Mouse (Mus musculus) liver, embryonic 15.5 days (tissue): ENCODE data around the gene Tmem206. TPM values are rescaled to one million over a fixed set of nuclear protein-coding genes. Genes with fewer than 3 reads are reported as not detected.

Experiments
- ATAC-seq: fragments of 200-750 bp; cut with Nextera tagmentation; 2 replicates; pipeline ENCODE4 v1.8.0; 2017; ENCODE audit warnings: moderate number of reproducible peaks, mild to moderate bottlenecking, moderate library complexity; ENCODE audit not compliant: insufficient read depth
- H3K27ac ChIP-seq: fragments of 300-500 bp; sonication (generic); replicated peaks from 2 replicates; pipeline ENCODE4 v1.5.1; 2015; ENCODE audit warnings: mild to moderate bottlenecking, inconsistent platforms
- H3K27me3 ChIP-seq: fragments of 300-500 bp; sonication (generic); 2 replicates; pipeline ENCODE4 v1.6.1; 2015; ENCODE audit warnings: mild to moderate bottlenecking, inconsistent platforms
- H3K36me3 ChIP-seq: fragments of 300-500 bp; sonication (generic); replicated peaks from 2 replicates; pipeline ENCODE4 v1.6.1; 2015; ENCODE audit warnings: moderate library complexity, mild to moderate bottlenecking, inconsistent platforms
- H3K4me1 ChIP-seq: fragments of 300-500 bp; sonication (generic); replicated peaks from 2 replicates; pipeline ENCODE4 v1.6.1; 2015; ENCODE audit warnings: inconsistent platforms
- H3K4me2 ChIP-seq: fragments of 300-500 bp; sonication (generic); 2 replicates; pipeline ENCODE4 v1.6.1; 2015; ENCODE audit warnings: moderate library complexity, mild to moderate bottlenecking, inconsistent platforms
- H3K4me3 ChIP-seq: fragments of 300-500 bp; sonication (generic); replicated peaks from 2 replicates; pipeline ENCODE4 v1.5.1; 2015; ENCODE audit warnings: mild to moderate bottlenecking, inconsistent platforms
- H3K9ac ChIP-seq: fragments of 300-500 bp; sonication (generic); 2 replicates; pipeline ENCODE4 v1.6.1; 2015; ENCODE audit warnings: moderate library complexity, mild to moderate bottlenecking, inconsistent platforms
- H3K9me3 ChIP-seq: fragments of 300-500 bp; sonication (generic); replicated peaks from 2 replicates; pipeline ENCODE4 v1.6.1; 2016; ENCODE audit warnings: inconsistent platforms
- WGBS: fragments of 180-500 bp; shearing (Covaris S2); methylation state at CpG from one replicate; pipeline ENCODE4 v1.1.7; 2015; ENCODE audit warnings: mixed read lengths; ENCODE audit not compliant: insufficient replicate concordance; 5-methylcytosine and 5-hydroxymethylcytosine counted together
- polyA plus RNA-seq: library from polyadenylated mRNA; unstranded; fragments of >200 nt; fragmentation: Nextera tagmentation; extraction: Ambion mirVana; gene quantifications from 2 replicates; pipeline ENCODE4 v1.2.1, GENCODE M21; 2015

Tmem206 gene
- polyA plus RNA-seq, 1 experiment from 2014 or later, result 6.9 TPM

DNA sequence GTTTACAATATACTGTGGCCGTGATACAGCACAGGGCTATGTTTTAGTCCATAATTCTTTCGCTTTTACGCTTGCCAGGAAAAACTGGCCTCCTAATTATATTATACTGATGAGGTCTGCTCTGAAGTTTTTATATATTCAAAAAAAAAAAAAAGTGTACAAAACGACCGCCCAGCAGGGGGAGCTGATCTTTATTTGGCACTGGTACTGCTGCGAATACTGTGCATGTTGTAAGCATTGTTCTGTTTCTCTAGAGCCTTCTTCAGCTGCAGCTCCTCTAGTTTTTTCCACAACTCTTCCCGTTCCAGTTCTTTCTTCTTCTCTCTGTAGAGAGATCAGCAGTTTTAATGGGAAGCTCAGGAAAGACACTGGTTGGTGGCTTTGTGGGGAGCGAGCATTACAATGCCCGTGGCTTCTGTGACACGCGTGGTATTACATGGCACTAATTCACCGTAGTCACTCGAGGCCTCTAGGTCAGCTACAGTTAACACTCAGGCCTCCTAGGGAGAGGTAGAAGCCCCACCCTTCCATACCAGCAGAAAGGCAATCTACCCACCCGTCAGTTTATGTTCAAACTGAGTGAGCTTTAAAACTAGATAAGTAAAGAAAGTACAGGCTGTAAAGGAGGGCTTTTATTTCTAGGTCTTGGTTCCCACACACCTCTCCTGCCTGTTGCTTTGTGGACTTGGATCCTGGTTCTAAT lies 27.2 kb downstream of the Tmem206 start:
- Histone ChIP-seq H3K27ac (no peak overlapping the region), H3K27me3 (no peaks in the 10 kb centered on the region), H3K4me3 (no peak overlapping the region), H3K36me3 (peaks cover 86% of the 10 kb centered on the region), H3K4me1 (peaks cover 9% of the 10 kb centered on the region), H3K4me2 (no peak overlapping the region), H3K9me3 (no peaks in the 10 kb centered on the region), H3K9ac (no peak overlapping the region)
- WGBS, result 61% methylated on average over 14 of the region's 14 CpGs
- ATAC-seq, result no peak

DNA sequence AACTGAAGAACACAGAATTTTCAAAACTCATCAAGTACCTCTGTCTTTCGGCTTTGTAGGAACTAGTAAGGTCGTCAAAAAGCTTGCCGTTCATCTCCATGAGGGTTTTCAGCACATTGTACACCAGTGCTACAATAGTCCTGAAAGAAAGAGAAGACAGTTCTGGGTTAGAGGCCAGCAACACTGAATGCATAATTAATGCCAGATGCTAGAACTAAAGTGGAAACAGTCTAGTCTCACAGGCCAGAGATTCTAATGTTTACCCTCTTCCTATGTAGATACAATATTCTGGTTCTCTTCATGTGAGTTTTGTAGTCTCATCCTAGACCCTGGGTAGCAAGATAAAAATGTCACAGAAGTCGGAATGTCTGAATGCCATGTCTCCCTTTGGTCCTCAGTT lies 28.1 kb downstream of the Tmem206 start:
- ATAC-seq, result no peak
- Histone ChIP-seq H3K36me3 (peaks cover 94% of the 10 kb centered on the region), H3K4me3 (no peak overlapping the region), H3K27me3 (no peaks in the 10 kb centered on the region), H3K4me1 (peaks cover 7% of the 10 kb centered on the region), H3K9ac (no peak overlapping the region), H3K4me2 (no peak overlapping the region), H3K9me3 (no peaks in the 10 kb centered on the region), H3K27ac (no peak overlapping the region)
- 86% methylated on average over 4 of the region's 4 CpGs for WGBS

DNA sequence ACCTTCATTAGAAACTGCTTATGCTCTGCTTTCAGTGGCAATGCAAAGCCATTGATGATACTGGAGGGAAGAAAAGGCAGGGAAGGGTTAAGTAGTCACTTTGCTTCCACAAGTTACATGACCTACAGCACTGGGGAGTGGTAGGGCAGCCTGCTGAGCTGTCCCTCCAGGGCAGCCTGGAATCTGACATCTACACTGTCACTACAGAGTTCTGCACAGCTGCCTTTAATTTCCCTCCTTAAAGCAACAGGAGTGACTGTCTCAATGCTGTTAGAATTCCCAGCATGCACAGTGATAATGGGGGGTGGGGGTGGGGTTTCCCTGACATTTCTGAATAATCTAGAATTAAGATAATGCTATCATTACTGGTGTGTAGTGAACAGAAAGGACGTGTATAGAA lies 31.2 kb downstream of the Tmem206 start:
- 48% methylated on average over 1 of the region's 1 CpGs for WGBS
- H3K36me3 ChIP-seq, result peaks cover 91% of the 10 kb centered on the region

DNA sequence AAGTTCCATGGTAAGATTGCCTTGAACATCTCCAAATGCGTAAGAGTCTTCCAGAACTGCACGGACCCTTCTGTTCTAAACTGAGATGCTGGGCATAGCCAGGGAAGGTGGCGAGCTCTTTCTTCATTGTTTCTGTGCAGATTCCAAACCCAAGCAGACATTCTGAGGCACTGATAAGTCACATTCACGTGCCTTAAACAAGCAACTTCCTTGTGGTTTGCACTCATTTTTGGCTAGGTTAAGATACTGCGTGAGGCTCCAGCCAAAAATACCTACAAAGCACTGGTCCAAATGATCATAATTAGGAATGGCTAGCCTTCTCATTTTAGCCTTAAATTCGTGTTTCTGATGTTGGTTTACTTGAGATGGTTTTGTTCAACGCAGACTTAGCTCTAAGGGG lies 33.8 kb downstream of the Tmem206 start:
- H3K4me3 ChIP-seq, result no peak overlapping the region
- no peaks in the 10 kb centered on the region for H3K4me1 ChIP-seq
- no peaks in the 10 kb centered on the region for H3K27me3 ChIP-seq
- H3K9me3 ChIP-seq, result no peaks in the 10 kb centered on the region
- H3K27ac ChIP-seq, result no peak overlapping the region
- no peak overlapping the region for H3K4me2 ChIP-seq
- H3K36me3 ChIP-seq, result peaks cover 86% of the 10 kb centered on the region
- no peak overlapping the region for H3K9ac ChIP-seq
- WGBS, result 61% methylated on average over 7 of the region's 7 CpGs
- ATAC-seq, result no peak

More for the DNA sequence above, 31.2 kb downstream of the Tmem206 start:
- Histone ChIP-seq H3K4me1 (no peaks in the 10 kb centered on the region), H3K27me3 (no peaks in the 10 kb centered on the region), H3K9me3 (no peaks in the 10 kb centered on the region), H3K4me3 (no peak overlapping the region), H3K9ac (no peak overlapping the region), H3K4me2 (no peak overlapping the region), H3K27ac (no peak overlapping the region)
- ATAC-seq, result no peak

DNA sequence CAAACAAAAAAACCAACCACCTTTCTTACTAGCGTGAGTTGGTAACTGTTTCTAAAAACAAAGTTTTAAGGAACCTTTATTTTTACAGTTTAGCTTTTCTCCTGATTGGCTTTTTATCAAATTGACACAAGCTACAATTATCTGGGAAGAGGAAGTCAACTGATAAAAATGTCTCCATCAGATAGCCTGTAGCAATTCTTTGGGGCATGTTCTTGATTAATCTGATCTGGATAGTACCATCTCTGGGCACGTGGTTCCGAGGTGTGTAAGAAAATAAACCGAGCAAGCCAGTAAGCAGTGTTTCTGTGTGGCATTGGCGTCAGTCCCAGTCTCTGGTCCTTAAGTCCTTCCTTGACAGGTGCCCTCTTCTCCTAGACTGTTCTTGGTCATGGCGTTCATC lies 36.7 kb downstream of the Tmem206 start:
- H3K9ac ChIP-seq, result no peak overlapping the region
- ATAC-seq, result no peak
- H3K27ac ChIP-seq, result no peak overlapping the region
- H3K36me3 ChIP-seq, result peaks cover 85% of the 10 kb centered on the region
- 65% methylated on average over 6 of the region's 6 CpGs for WGBS
- H3K9me3 ChIP-seq, result no peaks in the 10 kb centered on the region
- no peak overlapping the region for H3K4me2 ChIP-seq
- no peak overlapping the region for H3K4me3 ChIP-seq
- H3K27me3 ChIP-seq, result no peaks in the 10 kb centered on the region
- H3K4me1 ChIP-seq, result no peaks in the 10 kb centered on the region

DNA sequence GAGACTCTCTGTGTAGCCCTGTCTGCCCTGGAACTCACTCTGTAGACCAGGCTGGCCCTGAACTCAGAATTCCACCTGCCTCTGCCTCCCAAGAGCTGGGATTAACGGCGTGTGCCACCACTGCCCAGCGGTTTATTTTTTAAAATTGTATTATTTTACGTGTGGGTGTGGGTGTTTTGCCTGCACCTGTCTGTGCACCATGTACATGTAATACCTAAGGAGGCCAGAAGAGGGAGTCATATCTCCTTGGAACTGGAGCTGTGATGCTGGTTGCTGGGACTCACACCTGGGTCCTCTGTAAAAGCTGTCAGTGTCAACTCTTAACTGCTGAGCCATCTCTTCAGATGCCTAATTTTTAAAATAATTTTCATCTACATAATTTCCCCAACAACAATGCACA lies 38.8 kb downstream of the Tmem206 start:
- Histone ChIP-seq H3K27ac (no peak overlapping the region), H3K9ac (no peak overlapping the region), H3K4me1 (no peaks in the 10 kb centered on the region), H3K27me3 (no peaks in the 10 kb centered on the region), H3K9me3 (no peaks in the 10 kb centered on the region), H3K4me3 (no peak overlapping the region), H3K4me2 (no peak overlapping the region), H3K36me3 (peaks cover 82% of the 10 kb centered on the region)
- WGBS, result 52% methylated on average over 4 of the region's 4 CpGs
- ATAC-seq, result no peak

DNA sequence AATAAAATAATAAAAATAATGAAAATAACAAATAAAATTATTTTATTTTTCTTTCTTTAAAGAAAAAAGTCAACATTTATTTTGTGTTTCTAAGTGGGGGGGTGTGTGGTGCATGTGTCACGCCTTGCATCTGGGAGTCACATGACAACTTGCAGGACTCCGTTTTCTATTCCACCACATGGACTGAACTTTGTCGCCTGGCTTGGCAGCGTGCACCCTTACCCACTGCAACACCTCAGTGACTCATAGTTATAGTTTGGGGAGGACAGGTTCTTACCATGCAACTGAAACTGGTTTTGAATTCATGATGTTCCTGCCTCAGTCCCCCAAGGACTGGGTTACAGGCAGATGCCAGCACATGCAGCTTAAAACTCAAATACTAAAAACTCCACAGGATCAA lies 42.5 kb downstream of the Tmem206 start:
- Histone ChIP-seq H3K4me2 (no peak overlapping the region), H3K27ac (no peak overlapping the region), H3K4me1 (no peaks in the 10 kb centered on the region), H3K9me3 (no peaks in the 10 kb centered on the region), H3K36me3 (peaks cover 68% of the 10 kb centered on the region), H3K4me3 (no peak overlapping the region), H3K9ac (no peak overlapping the region), H3K27me3 (no peaks in the 10 kb centered on the region)
- ATAC-seq, result no peak
- 92% methylated on average over 4 of the region's 4 CpGs for WGBS

DNA sequence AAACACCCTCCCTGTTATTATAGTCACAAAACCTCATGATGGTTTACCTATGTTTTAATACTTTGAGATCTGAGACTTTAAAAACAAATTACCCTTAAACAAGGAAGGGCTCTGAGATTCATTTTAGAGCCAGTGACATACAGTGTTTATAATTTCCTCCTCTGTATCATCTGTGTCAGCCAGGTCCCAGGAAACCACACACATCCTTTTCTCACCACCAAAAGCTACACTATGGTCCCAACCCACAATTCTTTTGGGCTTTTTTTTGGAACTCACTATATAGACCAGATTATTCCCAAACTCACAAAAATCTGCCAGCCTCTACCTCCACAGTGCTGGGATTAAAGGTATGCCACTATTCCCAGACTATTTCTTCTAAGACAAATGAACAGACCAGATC lies 43.4 kb downstream of the Tmem206 start:
- H3K27ac ChIP-seq, result no peak overlapping the region
- no peaks in the 10 kb centered on the region for H3K9me3 ChIP-seq
- no peak overlapping the region for H3K4me3 ChIP-seq
- no peak overlapping the region for H3K9ac ChIP-seq
- no peak overlapping the region for H3K4me2 ChIP-seq
- ATAC-seq, result no peak
- H3K27me3 ChIP-seq, result no peaks in the 10 kb centered on the region
- H3K36me3 ChIP-seq, result peaks cover 61% of the 10 kb centered on the region
- H3K4me1 ChIP-seq, result peaks cover 4% of the 10 kb centered on the region; the same call in 1 of the 2 replicates

DNA sequence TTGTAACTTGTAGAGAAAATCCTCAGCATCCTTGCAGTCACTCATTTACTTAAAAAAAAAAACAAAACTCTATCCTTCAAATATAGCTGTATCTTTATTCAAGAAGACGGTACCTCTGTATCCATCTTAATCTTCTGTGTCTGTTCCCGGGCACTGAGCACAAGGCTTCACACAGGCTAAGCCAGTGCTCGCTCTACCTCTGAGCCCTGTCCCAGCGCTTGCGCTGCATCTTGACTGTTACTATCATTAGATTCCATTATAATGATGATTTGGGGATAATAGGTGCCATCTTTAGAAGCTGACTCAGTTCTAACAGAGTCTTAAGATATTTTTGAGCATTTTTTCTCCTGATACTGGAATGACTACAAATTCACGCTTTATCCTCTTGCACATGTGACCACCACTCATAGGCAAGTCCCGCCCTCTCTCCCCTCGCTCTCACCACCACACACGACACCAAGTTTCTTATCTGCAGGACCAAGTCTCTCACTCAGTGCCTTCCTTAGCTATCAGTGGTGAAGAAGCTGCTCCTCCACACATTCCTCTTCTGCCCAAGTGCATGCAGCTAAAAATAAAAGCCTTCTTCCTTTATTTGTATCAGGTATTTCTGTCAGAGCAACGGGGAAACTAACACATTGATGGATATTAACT lies 49.4 kb downstream of the Tmem206 start:
- Histone ChIP-seq H3K27me3 (no peaks in the 10 kb centered on the region), H3K4me2 (peak overlapping the region; percentile 54), H3K9ac (no peak overlapping the region), H3K9me3 (no peaks in the 10 kb centered on the region), H3K4me1 (peaks cover 22% of the 10 kb centered on the region), H3K4me3 (no peak overlapping the region; the same call in 1 of the 2 replicates), H3K36me3 (peaks cover 16% of the 10 kb centered on the region), H3K27ac (peak overlapping the region; percentile 70; the same call in 1 of the 2 replicates)
- 31% methylated on average over 10 of the region's 10 CpGs for WGBS
- ATAC-seq, result peak; percentile 93

DNA sequence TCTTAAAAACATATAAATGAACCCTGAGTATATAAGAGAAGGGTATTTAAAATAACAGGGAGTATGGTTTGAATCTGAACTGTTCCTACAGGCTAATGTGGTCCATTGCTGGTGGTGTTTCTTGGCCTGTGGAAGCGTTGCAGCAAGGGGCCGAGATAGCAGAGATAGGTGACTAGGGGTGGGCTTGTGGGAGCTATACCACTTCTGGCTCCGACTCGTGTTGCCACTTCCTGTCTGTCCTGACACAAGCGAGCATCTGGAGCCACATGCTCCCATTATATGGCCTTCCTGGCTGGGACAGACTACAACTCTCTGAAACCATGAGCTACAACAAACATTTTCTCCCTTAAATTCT lies 49.9 kb downstream of the Tmem206 start:
- Histone ChIP-seq H3K9ac (no peak overlapping the region), H3K27me3 (no peaks in the 10 kb centered on the region), H3K36me3 (peaks cover 14% of the 10 kb centered on the region), H3K4me1 (peaks cover 22% of the 10 kb centered on the region), H3K27ac (peak overlapping the region; percentile 70), H3K4me2 (peak overlapping the region; percentile 54), H3K4me3 (no peak overlapping the region; the same call in 1 of the 2 replicates), H3K9me3 (no peaks in the 10 kb centered on the region)
- 14% methylated on average over 5 of the region's 5 CpGs for WGBS
- peak; percentile 35 for ATAC-seq

DNA sequence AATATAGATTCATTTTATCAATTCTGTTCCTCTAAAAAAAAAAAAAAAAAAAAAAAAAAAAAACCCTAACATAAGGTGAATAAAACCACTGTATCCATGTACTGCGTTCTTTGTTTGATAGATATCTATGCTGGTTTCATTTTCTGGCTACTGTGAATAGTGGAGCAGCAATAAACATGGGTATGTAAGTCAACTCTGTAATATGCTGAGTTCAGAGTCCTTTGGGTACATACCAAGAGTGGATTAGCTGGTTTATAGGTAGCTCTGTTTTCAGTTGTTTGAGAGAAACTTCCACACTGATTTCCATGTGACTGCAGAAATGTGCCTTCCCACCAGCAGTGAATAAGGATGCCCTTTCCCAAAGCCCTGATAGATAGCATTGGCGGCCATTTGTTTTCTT lies 52.4 kb downstream of the Tmem206 start:
- H3K27me3 ChIP-seq, result no peaks in the 10 kb centered on the region
- no peaks in the 10 kb centered on the region for H3K9me3 ChIP-seq
- H3K4me1 ChIP-seq, result peaks cover 25% of the 10 kb centered on the region
- ATAC-seq, result no peak
- H3K4me2 ChIP-seq, result no peak overlapping the region
- H3K9ac ChIP-seq, result no peak overlapping the region
- H3K4me3 ChIP-seq, result no peak overlapping the region
- 82% methylated on average over 2 of the region's 2 CpGs for WGBS
- H3K36me3 ChIP-seq, result no peaks in the 10 kb centered on the region; the same call in 1 of the 2 replicates
- no peak overlapping the region for H3K27ac ChIP-seq
